Mouse (Mus musculus): ENCODE results near the gene Knop1.

GRCm38 (mm10) chr7:118816275-118816674, 39.8 kb downstream of the Knop1 start:
- TF ChIP-seq GATA1 (IDR thresholded peaks at IDR 0.05; ENCODE audit: borderline replicate concordance, low read length) (no peak), FLI1 (IDR thresholded peaks at IDR 0.05; ENCODE audit: low read length) (no peak)

Measured in megakaryocyte, embryonic 14.5 days (primary cell).